Mouse (Mus musculus): ENCODE data around the gene Manba.
A peak's percentile ranks its signal among the peaks of the same experiment; 100 is the strongest.
"Not testable (repeated sequence)": the region's sequence is repeated elsewhere in the genome, so short reads cannot be mapped to it uniquely, and the experiment has no call there.

Gene Manba

GRCm38 (mm10) chr3:135485128-135485899 lies at the start of gene Manba:
Manba (plus strand) TSS chr3:135485611.
- peak; percentile 77 for DNase-seq (ENCODE audit: low spot score)

- no peak for DNase-seq (ENCODE audit: low spot score)
Measured at GRCm38 (mm10) chr3:135436901-135437616, 48.4 kb upstream of the Manba start.

GRCm38 (mm10) chr3:135437758-135438495 lies 47.5 kb upstream of the Manba start, which contains the start of gene Ube2d3:
Ube2d3 (plus strand) TSS chr3:135438149.
- peak; percentile 99 for DNase-seq (ENCODE audit: low spot score)

- peak; percentile 92 for DNase-seq (ENCODE audit: low spot score)
Measured at GRCm38 (mm10) chr3:135438531-135438912, 46.9 kb upstream of the Manba start.

- peak; percentile 91 for DNase-seq (ENCODE audit: low spot score)
Measured at GRCm38 (mm10) chr3:135438913-135439531, 46.4 kb upstream of the Manba start.

GRCm38 (mm10) chr3:135439651-135440050 lies 45.8 kb upstream of the Manba start:
- DNase-seq (ENCODE audit: low spot score), result no peak

- peak; percentile 74 for DNase-seq (ENCODE audit: low spot score)
Measured at GRCm38 (mm10) chr3:135440221-135440620, 45.2 kb upstream of the Manba start.

- no peak for DNase-seq (ENCODE audit: low spot score)
Measured at GRCm38 (mm10) chr3:135440621-135441020, 44.8 kb upstream of the Manba start.

GRCm38 (mm10) chr3:135444930-135445329 lies 40.5 kb upstream of the Manba start:
- DNase-seq (ENCODE audit: low spot score), result no peak

- no peak for DNase-seq (ENCODE audit: low spot score)
Measured at GRCm38 (mm10) chr3:135458981-135459380, 26.4 kb upstream of the Manba start.

GRCm38 (mm10) chr3:135468402-135468801 lies 17.0 kb upstream of the Manba start:
- no peak for DNase-seq (ENCODE audit: low spot score)

- DNase-seq (ENCODE audit: low spot score), result no peak
Measured at GRCm38 (mm10) chr3:135469146-135469545, 16.3 kb upstream of the Manba start.

GRCm38 (mm10) chr3:135469974-135470373 lies 15.4 kb upstream of the Manba start:
- DNase-seq (ENCODE audit: low spot score), result peak; percentile 55

- DNase-seq (ENCODE audit: low spot score), result no peak
Measured at GRCm38 (mm10) chr3:135470823-135471222, 14.6 kb upstream of the Manba start.

- no peak for DNase-seq (ENCODE audit: low spot score)
Measured at GRCm38 (mm10) chr3:135475025-135475424, 10.4 kb upstream of the Manba start.

- peak; percentile 9 for DNase-seq (ENCODE audit: low spot score)
Measured at GRCm38 (mm10) chr3:135476286-135476685, 9.1 kb upstream of the Manba start.

GRCm38 (mm10) chr3:135476977-135477376 lies 8.4 kb upstream of the Manba start:
- DNase-seq (ENCODE audit: low spot score), result no peak

- DNase-seq (ENCODE audit: low spot score), result not testable (repeated sequence)
Measured at GRCm38 (mm10) chr3:135479090-135479489, 6.3 kb upstream of the Manba start.

GRCm38 (mm10) chr3:135480767-135481166 lies 4.6 kb upstream of the Manba start:
- no peak for DNase-seq (ENCODE audit: low spot score)

GRCm38 (mm10) chr3:135481608-135482007 lies 3.8 kb upstream of the Manba start:
- no peak for DNase-seq (ENCODE audit: low spot score)

GRCm38 (mm10) chr3:135484650-135485049 lies 761 bp upstream of the Manba start:
- DNase-seq (ENCODE audit: low spot score), result not testable (repeated sequence)

GRCm38 (mm10) chr3:135485900-135486241 lies 460 bp downstream of the Manba start:
- DNase-seq (ENCODE audit: low spot score), result no peak
